Mouse (Mus musculus) heart, adult 2 months (tissue): ENCODE measurements at regions not wholly inside any gene's neighbourhood (a gene's known extent, or its start where the extent isn't known, plus 50 kb on each side); places are given as distances from the start of the nearest gene placed in this dataset.

Experiments
- CTCF ChIP-seq: fragments of 200-600 bp; IDR thresholded peaks from 2 replicates; pipeline ENCODE4 v1.8.1; 2022; ENCODE audit warnings: antibody characterized with exemption, mild to moderate bottlenecking, moderate library complexity
- EP300 ChIP-seq: fragments of 200-500 bp; IDR thresholded peaks from 2 replicates; pipeline ENCODE4 v1.6.1; 2011; ENCODE audit warnings: low read depth, low read length, control low read depth; ENCODE audit not compliant: insufficient read depth
- POLR2A ChIP-seq: fragments of 200-500 bp; IDR thresholded peaks from 2 replicates; pipeline ENCODE4 v1.6.1; 2011; ENCODE audit warnings: mild to moderate bottlenecking, low read depth, low read length, control low read depth; ENCODE audit not compliant: insufficient read depth

DNA sequence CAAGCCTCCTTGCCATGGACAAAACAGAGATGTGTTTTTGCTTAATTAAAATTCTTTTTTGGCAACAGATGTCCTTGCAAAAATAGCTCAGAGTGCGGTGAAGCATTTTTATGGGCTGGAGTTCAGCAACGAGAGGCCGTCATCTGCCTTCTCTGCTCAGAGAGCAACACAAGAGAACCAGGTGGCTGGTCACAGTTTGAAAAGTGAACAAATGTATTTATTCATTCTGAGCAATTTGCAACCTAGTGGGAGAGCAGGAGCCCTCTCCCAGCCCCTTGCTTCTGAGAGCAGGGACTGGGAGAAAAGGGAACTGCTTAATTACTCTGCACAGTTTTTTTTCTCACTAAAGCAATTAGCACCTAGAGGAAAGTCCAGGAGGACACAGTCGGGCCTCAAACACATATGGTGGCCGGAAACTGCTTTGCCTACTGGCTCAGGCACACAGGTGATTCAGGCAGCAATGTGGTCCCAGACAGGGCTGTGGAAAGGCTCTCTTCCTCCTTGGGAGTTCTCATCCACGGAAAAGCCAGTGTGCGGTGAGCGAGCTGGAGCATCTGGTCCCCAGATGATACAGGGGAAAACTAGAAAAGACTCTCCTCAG is 714.9 kb upstream of the Acvr2a start:
- TF ChIP-seq CTCF (no peak), POLR2A (no peak), EP300 (no peak)
